Comparison of ENCODE assay signal across 13 mouse cellular contexts in the genomic region with DNA sequence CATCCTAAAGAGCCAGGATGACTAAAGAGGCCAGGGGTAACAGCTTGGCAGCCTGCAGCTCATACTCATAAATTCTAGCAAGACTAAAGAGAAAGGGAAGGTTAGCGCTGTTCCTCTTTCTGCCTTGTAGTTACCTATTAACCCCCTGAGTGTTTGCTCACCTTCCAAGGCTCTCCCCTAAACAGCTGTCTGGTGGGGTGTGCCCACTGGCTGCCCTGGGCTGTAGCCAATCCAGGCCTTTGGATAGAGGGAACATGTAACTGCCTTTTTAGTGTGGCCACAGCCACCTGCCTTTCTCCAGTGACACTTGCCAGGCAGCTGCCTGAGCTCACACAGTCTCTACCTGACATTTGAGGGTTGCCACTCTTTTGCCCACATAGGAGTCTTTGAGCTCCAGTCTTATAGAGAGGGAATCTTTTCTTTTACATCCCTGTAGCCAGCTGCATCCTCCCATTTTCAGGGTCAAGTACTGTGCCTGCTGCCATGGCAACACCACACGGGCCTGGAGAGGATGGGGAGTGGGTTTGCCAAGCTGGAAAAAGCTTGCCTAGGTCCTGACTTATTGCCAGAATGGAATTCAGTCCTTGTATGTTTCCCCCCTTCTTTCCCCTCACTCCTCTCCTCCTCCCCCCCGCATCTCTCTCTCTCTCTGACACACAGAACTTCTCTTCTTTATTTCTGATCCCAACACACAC. TPM values are rescaled to one million over a fixed set of nuclear protein-coding genes. Genes with fewer than 3 reads are reported as not detected.
DNase-seq lines count a peak whose midpoint lies in the region; ATAC-seq and TF ChIP-seq lines count a peak whose summit lies in the region.
"Had no signal": no experiment of that assay in that cellular context is flagged by ENCODE, and none has a peak within 500 bp of the region (broad histone marks: within the 10 kb centered on the region; RNA-seq: fewer than 3 reads in every experiment).

No protein-coding gene starts in this region.

- peak overlapping the region; percentile 19; the same call in 1 of the 2 replicates for H3K9ac ChIP-seq in heart, adult 2 months (ENCODE audit: low read depth, low read length)
- peak overlapping the region; percentile 18; the same call in 1 of the 2 replicates for H3K9ac ChIP-seq in liver, adult 2 months (ENCODE audit: low read depth, low read length)
- H3K9ac ChIP-seq in hindbrain, embryonic 14.5 days = no peak overlapping the region
- no peak overlapping the region for H3K9ac ChIP-seq in lung, postnatal 0 days (replicated peaks; ENCODE audit: low read depth)

- peaks cover 2% of the 10 kb centered on the region; the same call in 1 of the 2 replicates for H3K27me3 ChIP-seq in heart, adult 2 months (ENCODE audit: control insufficient read depth, insufficient read depth, low read length)
- H3K27me3 ChIP-seq in liver, adult 2 months (ENCODE audit: control insufficient read depth, insufficient read depth, low read length) = peaks cover 12% of the 10 kb centered on the region
- peaks cover 85% of the 10 kb centered on the region for H3K27me3 ChIP-seq in hindbrain, embryonic 14.5 days (ENCODE audit: control insufficient read depth, insufficient read depth, low read length)
- H3K27me3 ChIP-seq in lung, postnatal 0 days (replicated peaks; ENCODE audit: insufficient read depth, low read length) = peaks cover 4% of the 10 kb centered on the region; the same call in 1 of the 2 replicates

- H3K36me3 ChIP-seq in heart, adult 2 months (ENCODE audit: control insufficient read depth, insufficient read depth, low read length) = peaks cover 4% of the 10 kb centered on the region; the same call in 1 of the 2 replicates
- H3K36me3 ChIP-seq in liver, adult 2 months (ENCODE audit: control insufficient read depth, insufficient read depth, low read length) = no peaks in the 10 kb centered on the region
- no peaks in the 10 kb centered on the region for H3K36me3 ChIP-seq in hindbrain, embryonic 14.5 days (replicated peaks; ENCODE audit: control insufficient read depth, insufficient read depth)
- no peaks in the 10 kb centered on the region for H3K36me3 ChIP-seq in lung, postnatal 0 days (ENCODE audit: insufficient read depth, low read length)

- no peak for DNase-seq in heart, adult 2 months
- DNase-seq in heart, postnatal 25 days (ENCODE audit: low spot score) = no peak
- DNase-seq in liver, adult 2 months (ENCODE audit: extremely low read depth, low read depth, low spot score) = no peak
- DNase-seq in liver = no peak
- no peak for DNase-seq in hindbrain, embryonic 14.5 days (ENCODE audit: low spot score)
- peak; percentile 68 for DNase-seq in lung, postnatal 0 days (ENCODE audit: low spot score)
- no peak for DNase-seq in urinary bladder, adult 18-20 months (ENCODE audit: low spot score in 2 of 2)
- DNase-seq in cerebellum, adult 11 months = no peak
- DNase-seq: adrenal gland, postnatal 25 days; cerebellum, postnatal 25 days had no signal

- peak overlapping the region; percentile 81 for H3K4me3 ChIP-seq in heart, adult 2 months
- no peak overlapping the region for H3K4me3 ChIP-seq in liver, adult 2 months (ENCODE audit: insufficient read depth, low read depth, low read length)
- no peak overlapping the region for H3K4me3 ChIP-seq in hindbrain, embryonic 14.5 days (replicated peaks; ENCODE audit: low read length)
- H3K4me3 ChIP-seq in lung, postnatal 0 days (ENCODE audit: low read depth, low read length) = peak overlapping the region; percentile 3; the same call in 1 of the 2 replicates
- H3K4me3 ChIP-seq: erythroblast, embryonic 14.5 days had no signal

- no peak for ATAC-seq in hindbrain, embryonic 14.5 days (ENCODE audit: low FRiP score)
- peak; percentile 20 for ATAC-seq in lung, postnatal 0 days
- ATAC-seq: Patski had no signal

- peak overlapping the region; percentile 24; the same call in 1 of the 2 replicates for H3K4me2 ChIP-seq in hindbrain, embryonic 14.5 days (replicated peaks)
- H3K4me2 ChIP-seq in lung, postnatal 0 days (replicated peaks; ENCODE audit: low read depth, low read length) = peak overlapping the region; percentile 93

- TF ChIP-seq EP300 in heart, adult 2 months (IDR thresholded peaks at IDR 0.05; ENCODE audit: insufficient read depth, low read depth, low read length) = no peak
- TF ChIP-seq EP300 in lung, postnatal 0 days (IDR thresholded peaks at IDR 0.05) = 0 out of 2 replicates have a peak, but pooled peaks have one; percentile 9

- H3K27ac ChIP-seq in heart, adult 2 months = peak overlapping the region; percentile 94
- no peak overlapping the region for H3K27ac ChIP-seq in liver, adult 2 months (replicated peaks; ENCODE audit: insufficient read depth, low read depth, low read length)
- no peak overlapping the region for H3K27ac ChIP-seq in hindbrain, embryonic 14.5 days
- no peak overlapping the region for H3K27ac ChIP-seq in lung, postnatal 0 days (ENCODE audit: low read length)

- TF ChIP-seq POLR2A in heart, adult 2 months (IDR thresholded peaks at IDR 0.05; ENCODE audit: insufficient read depth, low read depth, low read length) = no peak
- no peak for TF ChIP-seq POLR2A in liver, adult 2 months (IDR thresholded peaks at IDR 0.05; ENCODE audit: extremely low read depth, insufficient read depth, low read length)

- whole genome bisulfite sequencing in heart, adult 2 months = 56% methylated on average over 3 of the region's 3 CpGs
- WGBS in liver, adult 2 months = 42% methylated on average over 3 of the region's 3 CpGs
- 53% methylated on average over 3 of the region's 3 CpGs for WGBS in hindbrain, embryonic 14.5 days
- WGBS in lung, postnatal 0 days = 31% methylated on average over 3 of the region's 3 CpGs

- peaks cover 7% of the 10 kb centered on the region for H3K4me1 ChIP-seq in heart, adult 2 months (ENCODE audit: control insufficient read depth, insufficient read depth, low read length)
- peaks cover 3% of the 10 kb centered on the region; the same call in 1 of the 2 replicates for H3K4me1 ChIP-seq in liver, adult 2 months (ENCODE audit: control insufficient read depth, insufficient read depth, low read length)
- H3K4me1 ChIP-seq in hindbrain, embryonic 14.5 days (replicated peaks; ENCODE audit: control insufficient read depth, insufficient read depth, low read length) = peaks cover 21% of the 10 kb centered on the region
- H3K4me1 ChIP-seq in lung, postnatal 0 days (ENCODE audit: insufficient read depth, low read depth, low read length) = peaks cover 20% of the 10 kb centered on the region; the same call in 1 of the 2 replicates

- intact Hi-C loops in heart, adult 2 months (cut with DNase I) = no loop called here
- intact Hi-C loops in heart, postnatal 25 days (cut with DNase I) = no loop called here

- H3K79me2 ChIP-seq in heart, adult 2 months (replicated peaks; ENCODE audit: control insufficient read depth, insufficient read depth, low read length) = peaks cover 2% of the 10 kb centered on the region; the same call in 1 of the 2 replicates
- H3K79me2 ChIP-seq in liver, adult 2 months (ENCODE audit: control insufficient read depth, insufficient read depth, low read length) = peaks cover 9% of the 10 kb centered on the region; the same call in 1 of the 2 replicates

- no peak for TF ChIP-seq CTCF in heart, adult 2 months (IDR thresholded peaks at IDR 0.05)
- no peak for TF ChIP-seq CTCF in liver, adult 2 months (IDR thresholded peaks at IDR 0.05; ENCODE audit: low read depth, low read length)
- no peak for TF ChIP-seq CTCF in lung, postnatal 0 days (IDR thresholded peaks at IDR 0.05)

- no peaks in the 10 kb centered on the region for H3K9me3 ChIP-seq in hindbrain, embryonic 14.5 days (ENCODE audit: control insufficient read depth, low read length)
- no peaks in the 10 kb centered on the region for H3K9me3 ChIP-seq in lung, postnatal 0 days (ENCODE audit: low read length)

RNA-seq across cellular contexts. Expression of a gene that starts 3.7 kb away (rescaled TPM):
- 10 to 100 TPM; 13.7 to 15.8 TPM for total RNA-seq in heart, adult 2 months (2021)
- polyA plus RNA-seq in heart, adult 2 months (2012; rRNA removed) = 22.0 and 35.8 TPM in 2 replicates
- total RNA-seq in heart, postnatal 25 days (2021) = 10 to 100 TPM; 16.7 to 22.5 TPM
- total RNA-seq in liver, adult 2 months (2014; rRNA removed) = 3.0 and 5.2 TPM in 2 replicates
- polyA plus RNA-seq in liver, adult 2 months (2012; rRNA removed) = 3.1 and 4.1 TPM in 2 replicates
- polyA plus RNA-seq in hindbrain, embryonic 14.5 days (2014; fragmentation: Nextera tagmentation; extraction: Ambion mirVana) = 3.9 and 4.8 TPM in 2 replicates
- polyA plus RNA-seq in lung, postnatal 0 days (2015; fragmentation: Nextera tagmentation; extraction: Ambion mirVana) = 22.7 and 25.9 TPM in 2 replicates
- total RNA-seq: monocyte, adult 5-6 weeks had no signal

RNA-seq across cellular contexts. Expression of a gene that starts 21.8 kb away (rescaled TPM):
- total RNA-seq in heart, adult 2 months (2021) = 10 to 100 TPM in 1 of 2 experiments, 1 to 10 TPM in 1; 5.6 to 13.7 TPM
- polyA plus RNA-seq in heart, adult 2 months (2012; rRNA removed) = 6.2 and 8.1 TPM in 2 replicates
- total RNA-seq in heart, postnatal 25 days (2021) = 1 to 10 TPM; 7.2 to 9.3 TPM
- total RNA-seq in liver, adult 2 months (2014; rRNA removed) = 3.2 and 5.5 TPM in 2 replicates
- 4.1 and 6.1 TPM in 2 replicates for polyA plus RNA-seq in liver, adult 2 months (2012; rRNA removed)
- 8.8 and 10.3 TPM in 2 replicates for polyA plus RNA-seq in hindbrain, embryonic 14.5 days (2014; fragmentation: Nextera tagmentation; extraction: Ambion mirVana)
- polyA plus RNA-seq in lung, postnatal 0 days (2015; fragmentation: Nextera tagmentation; extraction: Ambion mirVana) = 1.5 and 1.8 TPM in 2 replicates
- total RNA-seq: monocyte, adult 5-6 weeks had no signal

RNA-seq across cellular contexts. Expression of a gene that starts 40.7 kb away (rescaled TPM):
- 10 to 100 TPM; 12.2 TPM for total RNA-seq in heart, adult 2 months (2021)
- 10.2 and 12.6 TPM in 2 replicates for polyA plus RNA-seq in heart, adult 2 months (2012; rRNA removed)
- total RNA-seq in heart, postnatal 25 days (2021) = 10 to 100 TPM; 11.9 to 13.0 TPM
- 4.4 and 7.5 TPM in 2 replicates for total RNA-seq in liver, adult 2 months (2014; rRNA removed)
- polyA plus RNA-seq in liver, adult 2 months (2012; rRNA removed) = 13.4 and 14.8 TPM in 2 replicates
- 19.3 and 19.7 TPM in 2 replicates for polyA plus RNA-seq in hindbrain, embryonic 14.5 days (2014; fragmentation: Nextera tagmentation; extraction: Ambion mirVana)
- 11.1 and 11.4 TPM in 2 replicates for polyA plus RNA-seq in lung, postnatal 0 days (2015; fragmentation: Nextera tagmentation; extraction: Ambion mirVana)

RNA-seq across cellular contexts. Expression of a gene that starts 58.2 kb away (rescaled TPM):
- not detected for total RNA-seq in heart, adult 2 months (2021)
- 0.12 TPM in 1 of 2 replicates, not detected in the other for polyA plus RNA-seq in heart, adult 2 months (2012; rRNA removed)
- total RNA-seq in heart, postnatal 25 days (2021) = not detected
- not detected in 2 replicates for total RNA-seq in liver, adult 2 months (2014; rRNA removed)
- not detected in 2 replicates for polyA plus RNA-seq in liver, adult 2 months (2012; rRNA removed)
- polyA plus RNA-seq in hindbrain, embryonic 14.5 days (2014; fragmentation: Nextera tagmentation; extraction: Ambion mirVana) = 20.9 and 26.9 TPM in 2 replicates
- 3.0 and 3.1 TPM in 2 replicates for polyA plus RNA-seq in lung, postnatal 0 days (2015; fragmentation: Nextera tagmentation; extraction: Ambion mirVana)
- polyA plus RNA-seq: erythroblast, embryonic 14.5 days had no signal

Comparison
In these comparisons a context has a peak if more than half of its experiments do, and no peak if none do; other contexts are left out.
1. H3K4me3 ChIP-seq: peak in heart, adult 2 months (single experiment) and lung, postnatal 0 days (single experiment); none in liver, adult 2 months (single experiment) and hindbrain, embryonic 14.5 days (single experiment).
2. H3K9ac ChIP-seq: peak in heart, adult 2 months (single experiment) and liver, adult 2 months (single experiment); none in hindbrain, embryonic 14.5 days (single experiment) and lung, postnatal 0 days (single experiment).